Mouse (Mus musculus): ENCODE results near the gene Asic2.

DNA sequence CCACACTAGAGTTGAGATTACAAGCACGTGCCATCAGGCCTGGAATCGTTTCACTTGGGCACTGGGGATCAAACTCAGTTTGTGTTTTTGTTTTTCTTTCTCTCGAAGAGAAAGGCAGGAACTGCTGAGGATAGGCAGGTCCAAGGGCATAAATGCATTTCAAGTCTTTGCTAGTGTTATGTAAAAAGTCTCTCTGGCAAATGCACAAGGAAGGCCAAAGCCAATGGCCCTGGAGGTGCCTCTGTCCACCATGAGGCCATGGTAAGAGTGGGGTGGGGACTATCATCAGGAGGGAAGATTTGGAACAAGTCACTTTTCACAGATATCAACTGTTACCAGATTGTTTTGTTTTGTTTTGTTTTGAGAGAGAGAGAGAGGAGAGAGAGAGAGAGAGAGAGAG, 1122.1 kb downstream of the Asic2 start:
- TF ChIP-seq CHD2 (IDR thresholded peaks at IDR 0.05; ENCODE audit: low read length) (no peak), POLR2AphosphoS5 (IDR thresholded peaks at IDR 0.05; ENCODE audit: borderline replicate concordance, low read depth, low read length) (no peak), HCFC1 (IDR thresholded peaks at IDR 0.05; ENCODE audit: low read depth, low read length) (no peak)
